Mouse (Mus musculus): ENCODE measurements around the gene Arid3a. TPM values are rescaled to one million over a fixed set of nuclear protein-coding genes. Genes with fewer than 3 reads are reported as not detected.
"Not testable (repeated sequence)": the region's sequence is repeated elsewhere in the genome, so short reads cannot be mapped to it uniquely, and the experiment has no call there.

Arid3a gene
- total RNA-seq, 4 experiments from 2014 or later, result 5.0 to 7.8 (median 7.5) TPM

DNA sequence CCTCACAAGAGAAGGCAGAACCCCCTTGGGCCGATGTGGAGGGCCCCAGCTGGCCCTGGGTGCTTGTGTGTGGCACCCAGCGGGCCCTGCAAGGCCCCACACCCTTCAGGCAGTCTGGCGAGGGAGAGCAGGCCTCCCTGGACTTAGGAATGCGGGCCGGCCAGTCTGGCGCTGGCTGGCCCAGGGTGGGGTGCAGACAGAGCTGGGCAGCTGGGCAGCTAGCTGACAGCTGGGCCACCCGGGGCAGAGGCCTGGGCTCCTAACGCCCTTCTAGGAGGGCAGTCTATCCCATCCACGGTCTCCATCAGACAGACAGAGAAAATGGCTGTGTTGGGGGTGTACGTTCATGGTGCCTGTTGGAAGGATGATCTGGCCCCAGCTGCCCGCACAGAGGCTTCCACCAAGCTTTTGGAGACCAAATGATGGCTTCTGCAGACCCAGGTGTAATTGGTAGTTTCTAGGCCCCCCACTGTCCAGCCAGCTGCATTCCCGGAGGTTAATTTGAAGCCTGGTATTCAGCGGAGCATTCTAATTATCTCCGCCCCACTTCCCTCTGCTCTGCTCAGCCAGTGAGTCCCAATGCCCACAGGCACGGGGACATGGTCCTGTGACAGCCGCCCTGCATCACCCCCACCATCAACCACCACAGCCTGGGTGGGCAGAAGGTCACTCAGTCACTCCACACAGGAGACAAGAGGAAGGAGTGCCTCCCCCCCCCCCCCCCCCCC lies 18.8 kb downstream of the Arid3a start:
- DNase-seq (ENCODE audit: low spot score in 2 of 2), result no peak

DNA sequence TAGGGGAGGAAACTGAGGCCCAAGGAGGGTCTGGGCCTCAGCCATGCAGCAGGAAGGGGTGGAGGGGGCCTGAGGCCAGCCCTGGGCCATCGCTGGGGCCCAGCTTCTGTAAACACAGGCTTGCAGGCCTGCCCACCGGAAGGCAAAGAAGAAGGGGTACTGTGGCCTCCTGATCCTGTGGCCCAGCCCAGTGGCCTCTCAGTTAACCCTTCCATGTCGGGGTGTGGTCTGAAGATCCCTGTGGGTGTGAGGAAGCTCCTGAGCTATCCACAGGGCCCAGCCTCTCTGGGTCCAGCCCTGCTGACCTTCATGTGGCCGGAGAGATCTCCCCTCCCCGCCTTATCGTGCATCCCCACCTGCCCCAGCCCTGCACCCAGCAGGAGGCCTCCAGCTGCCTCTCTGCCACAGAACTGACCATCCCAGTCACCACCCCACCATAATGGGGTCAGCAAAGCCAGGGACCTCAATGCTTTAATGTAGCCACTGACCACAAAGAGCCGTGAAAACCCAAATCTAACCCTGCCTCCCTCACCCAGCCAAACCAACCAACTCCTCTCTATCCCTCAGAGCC lies 20.0 kb downstream of the Arid3a start:
- no peak for DNase-seq (ENCODE audit: low spot score in 2 of 2)

DNA sequence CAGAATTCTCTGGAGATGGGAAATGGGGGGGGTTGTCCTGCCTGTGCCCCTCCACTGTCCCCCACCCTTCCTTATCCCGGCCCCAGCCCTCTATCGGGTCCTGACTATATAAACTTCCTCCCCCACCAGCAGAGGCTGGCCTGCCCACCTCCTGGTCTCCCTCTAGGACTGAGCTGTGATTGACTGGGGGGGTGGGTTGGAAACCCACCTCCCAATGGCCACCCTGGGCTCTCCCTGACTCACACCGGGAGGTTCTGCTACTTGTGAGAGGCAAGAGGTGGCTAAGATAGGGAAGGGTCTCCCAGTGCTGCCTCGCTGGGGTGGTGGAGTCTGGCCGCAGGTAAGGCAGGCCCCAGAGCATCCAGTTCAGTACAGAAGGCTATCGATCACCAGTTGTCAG lies 20.7 kb downstream of the Arid3a start:
- no peak for DNase-seq (ENCODE audit: low spot score in 2 of 2)

DNA sequence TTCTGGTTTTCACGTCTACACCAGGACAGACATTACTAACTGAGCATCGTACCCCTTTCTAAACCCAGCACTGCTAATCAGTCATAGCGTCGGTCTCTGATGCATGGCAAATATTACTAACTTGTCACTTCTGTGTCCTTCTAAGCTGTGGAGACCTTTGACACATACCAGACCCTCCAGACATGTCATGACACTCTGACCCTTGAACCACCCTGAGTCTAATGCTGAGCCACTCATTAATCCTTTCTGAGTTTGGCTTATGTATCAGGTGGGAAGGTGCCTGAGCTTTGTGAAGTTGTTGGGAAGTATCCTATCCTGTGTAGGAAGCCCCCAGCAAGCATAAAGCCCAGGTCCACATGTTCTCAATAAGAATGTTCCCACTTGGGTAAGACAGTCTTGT lies 23.0 kb downstream of the Arid3a start:
- no peak for DNase-seq (ENCODE audit: low spot score in 2 of 2)

DNA sequence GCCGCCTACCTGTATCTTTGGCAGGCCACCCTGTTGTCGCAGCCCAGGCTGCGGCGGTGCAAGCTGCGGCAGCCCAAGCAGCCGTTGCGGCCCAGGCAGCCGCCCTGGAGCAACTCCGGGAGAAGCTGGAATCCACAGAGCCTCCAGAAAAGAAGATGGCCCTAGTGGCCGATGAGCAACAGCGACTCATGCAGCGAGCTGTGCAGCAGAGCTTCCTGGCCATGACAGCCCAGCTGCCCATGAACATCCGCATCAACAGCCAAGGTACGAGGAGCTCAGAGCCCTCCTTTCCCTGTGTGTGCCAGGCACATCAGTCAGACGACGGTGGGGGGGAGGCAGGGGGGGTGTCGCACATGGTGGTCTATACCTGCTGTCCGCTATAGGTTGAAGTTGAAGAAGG lies 23.8 kb downstream of the Arid3a start:
- DNase-seq (ENCODE audit: low spot score in 2 of 2), result no peak

DNA sequence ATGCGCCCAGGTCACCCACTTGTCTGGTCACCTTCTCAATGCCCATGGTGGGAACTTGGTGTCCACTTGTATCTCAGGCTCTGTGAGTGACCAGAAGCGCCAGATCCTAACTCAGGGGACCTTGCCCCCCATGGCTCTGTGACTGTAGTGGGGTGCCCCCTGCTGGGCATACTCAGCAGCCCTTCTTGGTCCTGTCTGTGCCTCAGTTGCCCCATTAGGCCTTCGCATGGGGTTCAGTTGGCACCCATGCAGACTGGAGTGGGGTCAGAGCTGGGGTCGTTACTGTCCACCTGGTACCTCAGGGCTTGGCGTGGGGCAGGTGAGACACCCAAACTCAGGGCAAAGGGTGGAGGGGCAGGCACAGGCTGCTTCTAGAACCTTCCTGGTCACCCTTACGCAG lies 27.1 kb downstream of the Arid3a start:
- no peak for DNase-seq (ENCODE audit: low spot score in 2 of 2)

DNA sequence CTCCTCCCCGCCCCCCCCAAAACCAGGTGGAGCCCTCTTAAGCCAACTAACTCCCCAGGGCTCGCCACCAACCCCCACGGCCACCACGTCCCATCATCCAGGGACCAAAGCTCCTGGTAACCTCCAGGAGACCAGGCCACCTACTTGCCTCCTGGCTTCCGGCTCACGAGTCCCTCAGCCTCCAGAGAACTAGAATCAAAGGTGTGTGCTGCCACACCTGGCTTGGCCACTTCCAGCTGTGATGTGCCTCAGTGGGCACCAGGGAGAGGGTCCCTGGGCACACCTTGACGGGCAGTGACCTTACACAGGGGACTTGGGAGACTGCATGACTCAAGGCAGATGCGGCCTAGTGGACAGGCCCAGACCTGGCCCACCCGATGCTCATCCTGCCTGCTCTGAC lies 28.8 kb downstream of the Arid3a start:
- no peak for DNase-seq (ENCODE audit: low spot score in 2 of 2)

DNA sequence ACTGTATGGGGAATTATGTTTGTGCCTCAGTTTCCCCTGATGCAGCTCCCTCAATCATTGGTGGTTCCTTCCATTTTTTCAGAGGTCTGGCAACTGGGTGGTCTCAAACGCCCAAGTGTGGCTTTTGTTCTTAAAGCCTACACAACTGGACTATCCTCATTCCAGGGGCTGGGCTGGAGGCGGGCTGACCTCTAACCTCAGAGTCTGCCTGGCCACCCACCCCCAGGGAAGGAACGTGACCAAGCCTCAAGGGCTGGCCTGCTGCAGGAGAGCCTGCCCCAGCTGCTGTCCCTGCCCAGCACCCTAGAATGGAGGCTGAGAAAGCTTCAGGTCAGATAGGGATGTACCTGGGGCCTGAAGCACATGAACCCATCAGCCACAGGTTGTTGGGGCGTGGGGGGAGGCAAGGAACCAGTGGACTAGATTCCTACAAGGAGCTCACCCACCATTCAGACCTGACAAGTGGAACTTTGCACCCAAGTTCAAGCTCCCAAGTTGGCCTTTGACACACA lies 29.9 kb downstream of the Arid3a start:
- DNase-seq (ENCODE audit: low spot score in 2 of 2), result no peak

DNA sequence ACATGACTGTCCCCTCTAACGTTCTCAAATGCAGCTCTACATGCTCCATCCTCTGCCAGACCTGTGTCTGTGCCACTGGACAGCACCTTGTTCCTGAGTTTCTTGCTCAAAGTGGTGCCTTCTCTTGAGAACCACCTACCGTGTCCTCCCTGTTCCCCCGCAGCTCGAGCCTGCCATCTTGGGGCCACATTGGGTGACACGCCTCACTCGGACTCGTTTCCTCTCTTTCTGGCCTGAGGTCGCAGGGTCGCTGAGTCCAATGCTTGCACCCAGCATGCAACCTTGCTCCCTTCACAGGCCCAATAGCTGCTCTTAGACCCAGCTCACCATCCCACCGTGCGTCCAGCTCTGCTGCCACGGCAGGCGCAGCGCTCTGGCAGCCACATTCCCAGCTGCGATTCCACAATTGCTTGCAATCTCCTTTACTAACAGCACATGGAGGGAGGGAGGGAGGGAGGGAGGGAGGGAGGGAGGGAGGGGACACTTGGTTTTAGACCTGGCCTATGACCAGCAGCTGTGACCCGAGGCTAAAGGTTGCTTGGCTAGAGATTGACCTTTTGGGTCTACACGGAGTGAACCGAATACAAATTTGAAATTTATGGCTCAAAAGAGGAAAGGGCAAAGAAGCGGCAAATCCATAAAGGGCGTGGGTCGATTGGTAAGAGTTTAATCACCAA lies 31.4 kb downstream of the Arid3a start:
- DNase-seq (ENCODE audit: low spot score in 2 of 2), result peak in 1 of 2 experiments; percentile 70

DNA sequence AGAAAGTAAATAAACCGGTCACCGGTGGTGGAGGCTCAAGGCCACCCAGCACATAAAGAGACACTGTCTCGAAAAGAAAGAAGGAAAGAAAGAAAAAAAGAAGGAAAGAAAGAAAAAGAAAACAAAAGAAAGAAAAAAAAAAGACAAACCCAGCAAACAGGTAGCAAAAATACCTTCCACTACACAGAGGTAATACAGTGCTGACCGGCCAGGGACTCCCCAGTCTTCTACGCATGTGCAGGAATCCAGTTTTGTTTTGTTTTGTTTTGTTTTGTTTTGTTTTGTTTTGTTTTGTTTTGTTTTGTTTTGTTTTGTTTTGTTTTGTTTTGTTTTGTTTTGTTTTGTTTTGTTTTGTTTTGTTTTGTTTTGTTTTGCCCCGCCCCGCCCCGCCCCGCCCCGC lies 32.6 kb downstream of the Arid3a start:
- DNase-seq (ENCODE audit: low spot score in 2 of 2), result not testable (repeated sequence)

DNA sequence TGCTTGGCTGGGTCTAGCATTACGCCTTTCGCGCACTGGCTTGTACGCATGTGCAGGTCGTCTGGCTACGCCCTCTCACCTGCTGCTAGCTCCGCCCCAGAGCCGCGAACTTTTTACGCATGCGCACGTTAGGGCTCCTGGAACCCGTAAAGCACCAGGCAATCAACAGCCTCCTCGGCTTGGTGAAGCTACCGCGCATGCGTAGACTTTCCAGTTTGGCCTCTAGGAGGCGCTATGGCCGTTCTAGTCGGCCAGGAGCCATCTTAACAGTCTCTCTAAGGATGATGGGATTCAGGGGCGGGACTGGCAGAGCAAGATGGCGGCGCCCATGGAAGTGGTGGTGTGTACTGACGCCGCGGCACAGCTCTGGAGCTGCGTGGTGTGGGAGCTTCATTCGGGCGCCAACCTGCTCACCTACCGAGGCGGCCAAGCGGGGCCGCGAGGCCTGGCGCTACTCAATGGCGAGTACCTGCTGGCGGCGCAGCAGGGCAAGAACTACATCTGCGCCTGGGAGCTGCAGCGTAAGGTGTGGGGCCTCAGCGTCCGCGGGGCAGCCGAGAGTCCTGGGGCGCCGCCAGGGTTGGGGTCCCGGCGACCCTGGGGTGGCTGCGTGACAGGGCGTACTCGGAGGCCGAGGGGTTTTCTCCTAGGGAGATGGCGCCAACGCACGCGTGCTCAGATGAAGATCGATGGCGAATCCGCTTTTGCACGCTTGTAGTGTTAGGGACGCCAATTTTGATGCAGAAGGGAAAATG lies 33.2 kb downstream of the Arid3a start, which contains the start of gene Wdr18:
Wdr18 (plus strand) TSS at position 306 of the 755 bp plus-strand sequence.
- DNase-seq (ENCODE audit: low spot score in 2 of 2), result peak; percentile 99

DNA sequence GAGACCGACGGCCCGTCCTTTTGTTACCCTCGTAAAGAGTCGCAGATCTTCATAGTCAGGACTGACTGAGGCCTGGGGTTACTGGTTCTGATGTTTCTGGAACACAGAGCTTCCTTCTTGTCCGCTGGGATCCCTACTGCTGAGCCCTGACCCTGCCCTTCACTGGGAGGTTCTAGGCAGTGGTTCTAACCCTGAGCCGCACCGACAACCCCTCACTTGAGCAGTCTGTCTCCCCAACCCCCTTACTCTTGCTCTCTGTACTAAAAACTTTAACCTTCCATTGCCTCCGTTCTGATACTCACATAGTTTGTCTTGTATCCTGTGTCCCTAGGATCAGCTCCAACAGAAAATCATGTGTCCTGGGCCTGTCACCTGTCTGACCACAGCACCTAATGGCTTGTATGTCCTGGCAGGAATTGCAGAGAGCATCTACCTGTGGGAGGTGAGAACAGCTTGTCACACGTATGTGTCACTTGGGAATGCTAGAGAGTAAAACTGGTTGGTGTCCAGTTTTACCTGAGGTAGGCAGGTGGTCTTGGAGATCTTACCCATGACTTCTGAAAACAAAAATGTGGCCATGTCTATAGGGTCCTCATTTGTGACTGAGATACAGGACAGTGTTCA lies 33.9 kb downstream of the Arid3a start:
- no peak for DNase-seq (ENCODE audit: low spot score in 2 of 2)

DNA sequence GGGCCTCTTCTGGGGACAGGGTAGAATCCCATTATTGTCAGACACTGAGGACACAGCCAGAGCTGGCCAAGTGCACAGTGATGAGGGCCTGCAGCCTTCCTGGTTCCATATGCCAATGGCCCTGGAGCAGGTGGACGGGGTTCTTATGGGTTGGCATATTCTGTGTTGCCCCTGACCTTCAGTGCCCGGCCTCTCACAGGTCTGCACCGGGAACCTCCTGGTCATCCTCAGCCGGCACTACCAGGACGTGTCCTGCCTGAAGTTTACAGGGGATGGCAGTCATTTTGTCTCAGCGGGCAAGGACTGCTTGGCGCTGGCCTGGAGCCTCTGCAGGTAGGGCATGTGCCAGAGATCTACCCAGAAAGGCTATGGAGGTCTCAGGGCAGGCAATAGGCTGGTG lies 37.9 kb downstream of the Arid3a start:
- DNase-seq (ENCODE audit: low spot score in 2 of 2), result no peak

DNA sequence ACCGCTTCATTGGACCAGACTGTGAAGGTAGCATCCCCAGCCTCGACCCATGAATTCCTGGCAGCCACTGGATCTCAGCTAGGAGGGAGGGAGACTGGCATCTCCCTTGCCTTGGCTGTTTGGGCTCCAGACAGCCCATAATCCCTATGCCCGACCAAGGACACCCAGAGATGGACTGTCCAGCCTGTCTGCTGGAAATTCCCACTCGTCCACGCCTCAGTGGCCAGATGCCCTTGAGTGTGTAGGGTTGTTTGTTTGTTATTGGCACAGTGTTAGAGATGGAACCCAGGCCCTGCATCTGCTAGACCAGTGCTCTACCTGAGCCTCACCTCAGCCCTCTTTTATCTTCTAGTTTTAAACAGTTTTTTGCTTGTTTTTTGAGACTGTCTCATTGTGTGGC lies 38.5 kb downstream of the Arid3a start:
- no peak for DNase-seq (ENCODE audit: low spot score in 2 of 2)

DNA sequence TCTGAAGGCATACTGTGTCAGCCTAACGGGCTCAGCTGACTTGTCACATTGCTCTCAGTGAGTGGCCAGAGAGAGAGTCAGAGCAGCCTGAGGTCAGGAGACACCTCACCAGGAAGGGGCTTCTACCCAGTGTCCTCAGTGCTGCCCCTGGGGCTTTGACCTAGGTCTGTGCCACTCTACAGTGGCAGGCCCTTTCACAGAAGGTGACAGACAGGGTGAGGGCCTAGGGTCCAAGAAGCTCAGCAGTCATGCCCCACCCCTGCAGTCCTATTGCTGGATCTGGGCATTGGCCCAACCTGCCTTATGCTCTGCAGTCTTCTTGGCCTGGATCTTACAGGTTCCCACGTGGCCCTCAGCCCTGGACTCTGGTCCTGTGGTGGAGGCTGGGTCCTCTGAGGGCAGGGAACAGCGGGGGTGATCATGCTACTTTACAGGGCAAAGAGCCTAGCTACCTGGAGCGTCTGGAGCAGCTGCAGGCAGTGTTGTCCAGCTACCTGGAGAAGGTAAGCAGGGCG lies 40.1 kb downstream of the Arid3a start:
- DNase-seq (ENCODE audit: low spot score in 2 of 2), result no peak

DNA sequence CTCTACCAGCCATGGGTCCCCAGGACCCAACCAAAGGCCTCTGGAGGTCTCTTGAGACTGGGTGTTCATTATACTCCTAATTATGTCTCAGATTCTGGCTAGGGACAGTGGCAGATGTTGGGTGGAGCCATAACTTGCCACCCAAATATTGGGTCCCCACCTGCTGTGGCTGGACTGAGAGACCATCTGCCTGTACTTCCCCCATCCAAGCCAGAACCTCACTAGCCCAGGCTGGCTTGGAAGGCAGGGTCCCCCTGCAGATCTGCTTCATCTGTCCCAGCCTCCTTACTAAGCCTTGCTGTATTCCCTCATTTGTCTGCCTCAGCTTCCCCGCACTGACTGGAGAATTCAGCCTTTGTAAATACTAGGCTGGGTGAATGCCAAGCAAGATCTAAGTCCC lies 41.3 kb downstream of the Arid3a start:
- no peak for DNase-seq (ENCODE audit: low spot score in 2 of 2)

DNA sequence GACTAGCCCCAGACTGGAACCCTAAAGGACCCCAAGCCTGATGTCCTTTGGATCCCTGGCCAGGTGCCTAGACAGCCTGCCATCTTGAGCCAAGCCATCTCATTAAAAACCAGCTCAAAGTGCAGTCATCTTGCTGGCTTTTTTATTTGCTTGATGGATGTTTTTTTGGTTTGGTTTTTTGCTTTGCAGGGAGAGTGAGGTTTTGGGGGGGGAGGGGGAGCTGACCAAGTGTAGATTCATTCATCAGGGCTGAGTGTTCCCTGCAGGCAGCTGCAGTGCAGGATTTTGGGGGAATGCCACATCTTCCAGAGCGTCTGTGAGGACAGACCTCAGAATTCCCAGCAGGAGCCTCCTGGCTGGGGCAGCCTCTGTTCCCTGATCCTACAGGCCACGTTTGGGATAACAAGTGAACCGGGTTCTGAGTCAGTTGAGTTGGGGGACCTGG lies 42.3 kb downstream of the Arid3a start:
- no peak for DNase-seq (ENCODE audit: low spot score in 2 of 2)

DNA sequence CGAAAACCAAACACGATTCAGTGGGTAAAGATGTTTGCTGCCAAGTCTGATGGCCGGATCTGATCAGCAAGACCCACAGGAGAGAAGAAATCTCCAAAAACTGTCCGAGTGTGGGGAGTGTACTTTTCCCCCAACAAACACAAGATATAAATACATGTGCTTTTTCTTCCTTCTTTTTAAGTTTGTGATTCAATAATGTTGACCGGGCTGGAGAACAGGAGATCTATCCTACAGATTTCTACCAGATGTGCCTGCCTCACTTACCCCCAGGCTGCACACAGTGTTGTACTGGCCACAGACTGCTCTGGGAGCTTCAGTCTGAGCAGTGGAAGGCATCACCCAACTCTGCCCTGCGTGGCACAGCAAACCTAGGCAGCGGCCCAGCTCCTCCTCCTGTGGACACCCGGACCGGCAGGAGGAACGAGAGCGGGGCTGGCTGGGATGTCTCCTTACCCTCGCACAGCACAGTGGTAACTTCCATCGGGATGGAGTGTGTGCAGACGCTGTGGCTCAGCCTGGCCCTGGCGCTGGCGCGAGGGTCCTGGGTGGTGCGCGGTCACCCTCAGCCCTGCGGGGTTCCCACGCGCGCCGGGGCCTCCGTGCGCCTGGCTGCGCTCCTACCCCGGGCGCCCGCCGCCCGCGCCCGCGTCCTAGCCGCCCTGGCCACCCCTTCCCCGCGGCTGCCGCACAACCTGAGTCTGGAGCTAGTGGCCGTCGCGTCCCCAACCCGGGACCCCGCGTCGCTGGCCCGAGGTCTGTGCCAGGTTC lies 43.8 kb downstream of the Arid3a start, which contains the start of gene Grin3b:
Grin3b (plus strand) TSS at position 301 of the 768 bp plus-strand sequence.
- DNase-seq (ENCODE audit: low spot score in 2 of 2), result no peak

DNA sequence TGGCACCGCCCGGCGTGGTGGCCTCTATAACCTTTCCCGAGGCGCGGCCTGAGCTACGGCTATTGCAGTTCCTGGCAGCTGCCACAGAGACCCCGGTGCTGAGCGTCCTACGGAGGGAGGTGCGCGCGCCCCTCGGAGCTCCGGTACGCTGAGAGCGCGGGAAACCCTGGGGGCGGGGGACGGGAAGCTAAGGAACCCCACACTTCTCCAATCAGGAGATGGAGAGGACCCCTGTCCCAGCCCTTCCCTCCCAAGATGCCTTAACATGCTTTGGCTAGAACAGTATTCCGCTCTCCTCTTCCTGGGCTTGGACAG lies 44.3 kb downstream of the Arid3a start:
- DNase-seq (ENCODE audit: low spot score in 2 of 2), result no peak

DNA sequence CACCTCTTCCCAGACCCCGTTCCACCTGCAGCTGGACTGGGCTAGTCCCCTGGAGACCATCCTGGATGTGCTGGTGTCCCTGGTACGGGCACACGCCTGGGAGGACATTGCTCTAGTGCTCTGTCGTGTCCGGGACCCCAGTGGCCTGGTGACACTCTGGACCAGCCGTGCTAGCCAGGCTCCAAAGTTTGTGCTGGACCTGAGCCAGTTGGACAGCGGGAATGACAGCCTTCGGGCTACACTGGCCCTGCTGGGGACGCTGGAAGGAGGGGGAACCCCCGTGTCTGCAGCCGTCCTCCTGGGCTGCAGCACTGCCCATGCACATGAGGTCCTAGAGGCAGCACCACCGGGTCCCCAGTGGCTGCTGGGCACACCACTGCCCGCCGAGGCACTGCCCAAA lies 46.0 kb downstream of the Arid3a start:
- no peak for DNase-seq (ENCODE audit: low spot score in 2 of 2)

All from left cerebral cortex, adult 8-10 months (tissue).